Mouse (Mus musculus): Measurements from ENCODE around the gene Cpn1.

GRCm38 (mm10) chr19:43918834-43919233 lies 67.5 kb downstream of the Cpn1 start:
- TF ChIP-seq BHLHE40 (IDR thresholded peaks at IDR 0.05; ENCODE audit: borderline replicate concordance, low read depth, low read length) (no peak), POLR2AphosphoS2 (IDR thresholded peaks at IDR 0.05; ENCODE audit: low read length) (no peak), TAL1 (IDR thresholded peaks at IDR 0.05; ENCODE audit: low read length) (no peak), GATA1 (IDR thresholded peaks at IDR 0.05; ENCODE audit: low read depth, low read length) (no peak), CTCF (IDR thresholded peaks at IDR 0.05 in 2 of 3, conservative IDR thresholded peaks at IDR 0.05 in 1 of 3; ENCODE audit: control insufficient read depth in 1 of 3, insufficient read depth in 1 of 3, low read depth in 2 of 3, low read length in 3 of 3, poor library complexity in 1 of 3, severe bottlenecking in 1 of 3) (no peak), POLR2A (IDR thresholded peaks at IDR 0.05; ENCODE audit: control insufficient read depth in 1 of 2, insufficient read depth in 1 of 2, low read depth in 1 of 2, low read length in 2 of 2, poor library complexity in 1 of 2) (no peak), HCFC1 (IDR thresholded peaks at IDR 0.05; ENCODE audit: low read depth, low read length) (no peak), ELF1 (IDR thresholded peaks at IDR 0.05; ENCODE audit: low read depth, low read length) (no peak)

Measured in MEL (cell line).